Mouse (Mus musculus): ENCODE measurements around the gene Rarb.
"Not testable (repeated sequence)": the region's sequence is repeated elsewhere in the genome, so short reads cannot be mapped to it uniquely, and the experiment has no call there.

Rarb gene

DNA sequence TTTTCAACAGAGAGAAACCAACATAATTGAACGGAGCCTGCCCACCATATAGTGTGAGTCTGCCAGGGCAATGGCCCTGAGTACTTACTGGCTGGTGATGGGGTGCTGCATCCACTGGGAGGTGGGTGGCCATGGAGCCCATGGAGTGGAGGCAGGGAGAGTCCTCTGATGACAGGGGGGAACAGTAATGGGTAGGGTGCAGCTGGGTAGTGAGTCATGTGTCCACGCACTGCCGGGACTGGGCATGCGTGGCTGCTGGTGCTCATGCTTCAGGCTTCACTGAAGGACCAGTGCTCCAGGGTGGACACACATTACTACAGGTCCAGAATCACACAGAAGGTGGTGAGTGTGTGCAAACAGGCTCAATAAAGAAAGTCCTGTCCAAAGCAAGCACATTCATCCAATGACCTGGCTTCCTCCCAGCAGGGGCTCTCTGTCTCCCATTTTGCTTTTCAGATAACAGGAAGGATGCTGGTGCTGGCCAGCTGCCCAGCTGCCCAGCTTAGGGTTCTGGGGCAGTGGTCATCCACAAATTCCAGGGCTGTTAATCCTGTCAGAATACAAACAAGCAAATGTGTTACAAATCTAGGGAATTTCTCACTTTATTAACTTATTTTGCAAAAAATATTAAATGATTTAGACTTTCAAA lies at the start of gene Rarb:
Gene Rarb (minus strand): TSS at position 555 of the 649 bp plus-strand sequence.
- DNase-seq (ENCODE audit: inconsistent age in 2 of 2, low spot score in 1 of 2): no peak

DNA sequence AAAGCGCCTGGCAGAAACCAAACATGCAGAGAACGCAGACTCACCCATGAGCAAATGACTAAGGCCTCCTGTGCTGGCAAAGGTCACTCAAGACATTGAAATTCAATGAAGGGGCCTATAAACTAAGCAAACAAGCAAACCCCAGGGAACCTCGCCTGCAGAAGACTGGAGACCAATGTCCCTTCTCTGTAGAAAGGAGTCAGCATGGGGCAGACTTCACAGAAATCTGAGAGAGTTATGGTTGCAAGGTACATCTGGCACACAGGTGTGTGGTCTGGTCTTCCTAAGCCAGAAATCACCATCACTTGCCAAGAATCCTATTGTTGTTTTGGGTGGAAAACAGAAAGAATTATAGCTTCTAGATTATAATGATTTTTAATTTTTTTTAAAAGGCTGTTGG lies 23.1 kb upstream of the Rarb start:
- no peak for DNase-seq (ENCODE audit: inconsistent age in 2 of 2, low spot score in 1 of 2)

DNA sequence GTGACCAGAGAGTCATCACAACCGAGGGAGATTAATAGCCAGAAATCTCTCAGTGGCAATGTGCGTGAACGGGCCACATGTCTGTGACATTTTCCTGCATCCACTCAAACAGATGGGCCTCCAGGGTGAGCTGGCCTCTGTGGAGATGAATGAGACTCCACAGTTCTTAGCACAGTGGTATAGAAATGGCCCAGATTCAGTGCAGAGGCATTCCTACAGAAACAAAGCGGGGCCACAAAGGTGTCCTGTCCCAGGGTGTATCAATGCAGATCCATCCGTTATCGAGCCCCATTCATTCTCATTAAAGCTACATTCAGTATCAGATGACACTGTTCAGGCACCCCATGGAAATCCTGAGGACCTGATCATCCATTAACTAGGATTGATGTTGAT lies 22.6 kb upstream of the Rarb start:
- DNase-seq (ENCODE audit: inconsistent age in 2 of 2, low spot score in 1 of 2): no peak

DNA sequence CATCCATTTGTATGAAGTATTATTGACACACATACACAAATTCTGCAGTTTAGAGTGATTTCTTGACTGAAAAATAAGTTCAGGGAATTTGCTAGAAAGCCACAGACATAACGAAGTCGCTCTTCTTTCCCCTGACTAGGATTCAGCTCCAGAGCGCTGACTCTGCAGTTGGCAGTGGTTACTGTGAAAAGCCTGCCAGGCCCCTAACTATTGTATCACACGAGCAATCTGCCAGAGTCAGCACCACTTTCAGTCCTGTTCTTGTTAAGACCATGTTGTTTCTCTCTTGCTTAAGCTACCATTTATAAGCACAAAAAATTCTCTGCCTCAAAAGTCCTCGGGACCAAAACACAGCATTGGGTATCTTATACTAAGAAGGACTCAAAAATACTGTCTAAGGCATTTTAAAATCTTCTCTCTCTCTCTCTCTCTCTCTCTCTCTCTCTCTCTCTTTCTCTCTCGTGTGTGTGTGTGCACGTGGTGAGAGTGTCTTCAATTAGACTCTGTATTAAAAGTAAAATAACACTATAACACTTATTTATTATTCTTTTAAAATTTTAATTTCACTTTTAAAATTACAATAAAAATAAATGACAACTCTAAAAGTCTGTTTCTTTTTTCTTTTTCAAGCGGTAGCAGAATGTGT lies 22.1 kb upstream of the Rarb start:
- peak; percentile 12 to 55 for DNase-seq (ENCODE audit: inconsistent age in 2 of 2, low spot score in 1 of 2)

DNA sequence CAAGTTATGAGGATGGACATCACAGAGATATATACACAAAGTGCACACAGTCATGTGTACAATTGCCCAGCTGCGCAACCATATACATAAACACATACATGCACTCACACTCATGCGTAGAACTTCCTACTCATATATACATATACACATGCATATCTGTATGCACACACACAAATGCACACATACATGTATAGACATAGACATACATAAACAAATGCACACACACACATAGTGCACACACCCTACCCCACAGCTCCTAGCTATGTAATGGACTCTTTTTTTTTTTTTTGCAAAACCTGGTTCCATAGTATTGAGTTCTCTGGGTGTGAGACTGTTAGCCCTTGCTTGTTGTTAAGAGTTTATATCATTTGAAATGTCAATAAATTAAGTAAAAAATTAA lies 21.2 kb upstream of the Rarb start:
- DNase-seq (ENCODE audit: inconsistent age in 2 of 2, low spot score in 1 of 2): no peak

DNA sequence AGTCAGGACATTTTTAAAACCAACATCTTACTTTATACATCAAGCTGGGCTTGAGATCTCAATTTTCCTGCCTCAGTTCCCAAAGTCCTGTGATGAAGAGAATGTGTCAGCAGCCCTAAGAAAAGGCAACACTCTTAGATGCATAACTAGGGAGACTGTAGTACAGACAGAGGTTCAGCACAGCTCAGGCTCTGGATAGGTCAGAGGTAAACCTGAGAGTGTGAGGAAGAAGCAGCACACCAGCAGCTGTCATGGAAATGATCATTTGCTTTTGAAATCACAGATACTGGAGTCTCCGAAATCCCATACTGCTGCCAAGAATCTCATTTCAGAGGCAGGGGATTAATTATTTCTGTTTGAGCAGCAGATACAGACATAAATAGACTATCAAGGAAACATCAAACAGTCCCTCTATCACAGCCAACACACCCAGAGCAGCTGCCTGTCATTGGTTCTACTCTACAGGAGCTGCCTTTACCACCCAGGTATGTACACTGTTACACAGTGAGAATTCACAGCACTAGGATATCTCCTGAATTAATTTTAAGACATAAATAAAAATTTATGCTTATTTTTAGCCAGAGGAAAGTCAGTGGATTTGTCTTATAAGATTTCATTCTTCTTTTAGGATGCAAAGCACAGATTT lies 3.7 kb downstream of the Rarb start:
- no peak for DNase-seq (ENCODE audit: inconsistent age in 2 of 2, low spot score in 1 of 2)

DNA sequence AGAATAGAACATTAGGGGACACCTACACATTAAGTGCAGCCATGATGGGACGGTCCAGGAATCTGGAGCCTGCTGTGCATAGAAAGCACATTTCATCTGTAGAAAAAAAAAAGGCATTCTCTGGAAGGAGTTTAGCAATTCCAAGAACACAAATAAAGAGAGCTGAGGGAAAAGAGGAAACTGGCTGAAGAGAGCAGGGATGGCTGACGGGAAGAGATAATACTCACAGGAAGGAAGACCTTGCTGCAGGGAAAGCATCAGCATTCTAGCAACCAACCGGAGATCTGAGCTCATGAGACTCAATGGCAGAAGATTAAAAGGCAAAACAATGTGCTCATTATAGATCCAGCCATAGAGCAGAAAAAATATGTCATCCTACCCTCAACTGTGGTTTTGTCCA lies 12.8 kb downstream of the Rarb start:
- no peak for DNase-seq (ENCODE audit: inconsistent age in 2 of 2, low spot score in 1 of 2)

DNA sequence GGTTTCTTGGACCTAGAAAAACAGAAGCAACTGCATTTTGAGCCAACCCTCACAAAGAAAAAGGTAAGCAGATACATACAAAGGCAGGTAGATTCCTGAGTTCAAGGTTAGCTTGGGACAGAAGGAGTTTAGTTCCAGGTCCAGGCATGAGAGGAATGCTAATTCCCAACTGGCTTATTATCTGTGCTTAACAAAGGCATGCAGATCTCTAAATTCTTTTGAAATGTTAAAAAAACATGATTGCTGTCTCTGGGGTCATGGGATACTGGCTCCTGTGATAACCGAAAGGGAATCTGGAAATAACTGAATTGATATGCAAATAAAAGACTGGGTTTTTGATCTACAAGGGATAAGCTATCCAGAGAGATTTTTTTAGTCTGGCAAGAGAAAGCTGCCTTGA lies 28.8 kb downstream of the Rarb start:
- no peak for DNase-seq (ENCODE audit: inconsistent age in 2 of 2, low spot score in 1 of 2)

DNA sequence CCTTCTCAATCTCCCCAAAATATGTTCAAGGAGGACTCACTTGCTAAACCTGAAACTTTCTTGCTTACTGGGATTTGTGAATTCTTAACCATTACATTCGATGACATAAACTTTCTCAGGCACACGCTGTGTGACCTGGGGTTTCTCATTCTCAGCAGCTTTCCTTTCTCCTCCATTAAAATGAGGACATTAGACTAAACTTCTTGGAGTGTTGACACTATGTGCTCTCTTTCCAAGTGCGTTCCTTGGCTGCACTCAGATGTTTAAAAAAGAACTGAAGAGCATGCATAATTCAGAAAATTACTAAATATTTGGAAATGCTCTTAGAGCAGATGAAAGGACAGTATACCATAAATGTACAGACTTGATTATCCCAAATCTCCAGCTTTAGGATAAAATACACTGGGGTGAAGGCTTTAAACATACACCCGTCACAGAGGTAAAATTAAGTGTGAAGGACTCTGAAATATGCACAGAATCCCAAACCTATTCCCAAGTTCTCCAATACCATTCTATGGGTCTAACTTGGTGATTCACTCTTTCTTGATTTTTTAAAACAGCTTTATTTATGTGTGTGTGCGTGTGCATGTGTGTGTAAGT lies 36.9 kb downstream of the Rarb start:
- no peak for DNase-seq (ENCODE audit: inconsistent age in 2 of 2, low spot score in 1 of 2)

DNA sequence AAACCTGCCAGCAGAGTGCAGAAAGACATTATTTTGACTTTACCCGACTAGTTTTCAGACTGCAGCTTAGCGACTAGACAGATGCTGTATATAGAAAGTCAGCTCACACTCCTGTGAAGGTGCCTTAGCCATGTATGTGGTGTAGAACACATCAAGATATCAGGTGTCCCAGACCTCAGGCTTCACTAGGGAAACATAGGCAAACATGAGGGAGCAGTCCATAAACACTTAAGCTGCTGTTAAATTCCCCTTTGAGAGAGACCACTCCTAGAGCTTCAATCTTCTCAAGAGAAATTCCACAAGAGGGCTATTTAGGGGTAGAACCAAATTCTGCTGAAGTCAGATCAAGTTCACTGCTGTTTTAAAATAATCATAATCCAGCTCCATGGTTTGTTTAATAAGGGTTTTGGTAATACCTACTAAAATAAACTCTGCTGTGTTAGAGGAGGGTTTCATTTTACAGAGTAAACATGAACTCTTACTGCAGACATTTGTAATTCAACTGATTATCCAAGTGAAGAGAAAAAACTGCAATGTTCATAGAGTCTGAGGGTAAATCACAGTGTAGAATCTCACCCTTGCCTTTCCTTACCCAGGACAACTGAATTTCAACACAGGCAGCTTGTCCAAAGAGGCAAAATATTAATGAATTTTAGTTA lies 42.1 kb downstream of the Rarb start:
- DNase-seq (ENCODE audit: inconsistent age in 2 of 2, low spot score in 1 of 2): no peak

DNA sequence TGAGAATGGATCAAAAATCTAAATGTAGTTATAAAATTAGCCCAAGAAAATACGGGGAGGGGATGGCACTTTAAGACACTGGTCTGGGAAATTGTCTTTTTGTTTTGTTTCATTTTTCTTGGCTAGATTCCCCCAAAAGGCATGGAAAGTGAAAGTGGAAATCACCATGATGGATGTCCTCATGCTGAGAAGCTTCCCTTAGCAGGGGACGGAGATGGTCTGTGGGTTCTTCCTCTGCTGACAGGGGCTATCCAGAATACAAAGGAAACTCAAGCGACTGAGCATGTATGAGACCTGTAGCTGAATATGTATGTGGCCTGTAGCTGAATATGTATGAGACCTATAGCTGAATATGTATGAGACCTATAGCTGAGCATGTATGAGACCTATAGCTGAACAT lies 46.0 kb downstream of the Rarb start:
- DNase-seq (ENCODE audit: inconsistent age in 2 of 2, low spot score in 1 of 2): peak in 1 of 2 experiments; percentile 52

DNA sequence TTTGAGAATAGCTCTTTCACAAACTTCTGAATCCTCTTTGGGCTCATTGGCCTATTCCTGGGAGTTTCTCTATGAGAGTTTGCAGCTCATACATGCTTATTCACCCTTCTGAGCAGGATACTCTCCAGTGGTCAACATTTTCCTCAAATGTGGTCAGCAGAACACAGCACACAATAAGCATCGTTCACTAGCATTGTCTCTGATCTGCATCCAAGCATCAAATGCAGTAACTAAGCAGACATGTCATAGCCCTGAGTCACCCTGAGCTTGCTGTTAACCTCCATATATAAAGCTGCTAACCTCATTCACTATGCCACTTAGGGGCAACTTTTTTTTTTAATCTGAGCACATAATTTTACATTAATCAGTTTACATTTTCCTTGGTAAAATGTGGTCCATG lies 53.1 kb downstream of the Rarb start:
- DNase-seq (ENCODE audit: inconsistent age in 2 of 2, low spot score in 1 of 2): no peak

DNA sequence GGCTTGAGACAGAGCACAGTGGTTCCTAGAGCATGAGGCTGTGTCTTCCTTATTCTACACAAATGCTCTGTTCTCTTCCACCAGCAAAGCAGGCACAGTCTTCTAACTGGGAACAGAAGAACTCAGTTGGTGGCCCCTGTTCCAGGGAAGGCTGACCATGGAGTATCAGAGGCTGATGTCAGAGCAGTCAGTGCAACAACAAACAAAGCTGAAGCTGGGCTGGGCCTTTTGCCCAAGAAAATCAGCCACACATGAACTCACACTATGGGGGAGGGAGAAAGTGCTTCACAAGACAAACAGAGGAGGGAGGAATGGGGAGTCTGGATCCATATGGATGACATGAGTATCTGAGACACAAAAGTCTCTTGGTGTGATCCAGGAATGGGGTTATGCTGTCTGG lies 56.2 kb downstream of the Rarb start:
- DNase-seq (ENCODE audit: inconsistent age in 2 of 2, low spot score in 1 of 2): no peak

DNA sequence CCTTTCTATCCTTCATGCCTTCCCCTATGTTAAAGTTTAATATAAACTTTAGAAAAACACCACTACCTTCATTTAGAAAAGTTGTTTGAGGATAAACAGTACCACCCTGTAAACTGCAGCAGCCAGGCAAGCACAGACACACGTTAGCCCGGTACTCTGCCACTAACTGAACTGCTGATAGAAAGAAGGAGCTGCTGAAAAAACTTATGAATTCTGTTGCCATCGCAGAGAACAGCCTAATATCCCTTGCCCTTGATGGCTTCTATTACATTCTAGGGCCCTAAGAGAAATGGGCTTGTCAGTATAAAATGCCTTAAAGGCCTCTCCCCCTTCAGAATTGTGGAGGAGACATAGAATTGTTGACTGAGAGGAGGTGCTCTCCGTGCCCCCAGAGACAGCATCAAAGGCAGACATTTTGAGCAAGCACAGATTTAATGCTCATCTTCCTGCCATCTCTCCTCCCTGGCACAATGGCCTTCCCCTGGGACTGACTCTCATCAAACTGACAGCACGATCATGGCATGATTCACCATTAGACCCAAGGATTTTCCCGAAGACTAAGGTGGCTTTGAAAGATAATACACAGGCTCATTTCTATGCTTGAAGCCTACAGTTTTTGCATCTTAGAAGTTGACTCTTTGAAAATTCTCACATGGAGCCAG lies 60.1 kb downstream of the Rarb start:
- DNase-seq (ENCODE audit: inconsistent age in 2 of 2, low spot score in 1 of 2): peak in 1 of 2 experiments; percentile 58

DNA sequence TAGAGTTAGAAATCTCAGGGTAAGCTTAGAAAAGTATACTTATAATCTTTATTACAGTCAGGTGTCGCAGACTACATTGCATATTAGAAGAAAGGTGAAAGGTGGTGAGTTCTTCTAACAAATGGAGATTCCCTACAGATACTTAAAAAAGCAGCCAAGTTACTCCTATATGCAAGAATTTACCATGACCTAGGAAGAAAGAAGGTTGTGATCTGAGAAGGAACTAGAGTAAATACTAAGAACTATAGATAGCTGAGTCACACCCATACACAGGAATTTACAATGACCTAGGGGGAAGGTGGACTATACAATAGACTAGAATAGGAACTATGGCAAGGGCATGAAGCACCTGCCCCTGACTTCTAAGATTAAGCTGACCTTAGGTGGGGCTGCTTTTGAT lies 63.4 kb downstream of the Rarb start:
- not testable (repeated sequence) for DNase-seq (ENCODE audit: inconsistent age in 2 of 2, low spot score in 1 of 2)

DNA sequence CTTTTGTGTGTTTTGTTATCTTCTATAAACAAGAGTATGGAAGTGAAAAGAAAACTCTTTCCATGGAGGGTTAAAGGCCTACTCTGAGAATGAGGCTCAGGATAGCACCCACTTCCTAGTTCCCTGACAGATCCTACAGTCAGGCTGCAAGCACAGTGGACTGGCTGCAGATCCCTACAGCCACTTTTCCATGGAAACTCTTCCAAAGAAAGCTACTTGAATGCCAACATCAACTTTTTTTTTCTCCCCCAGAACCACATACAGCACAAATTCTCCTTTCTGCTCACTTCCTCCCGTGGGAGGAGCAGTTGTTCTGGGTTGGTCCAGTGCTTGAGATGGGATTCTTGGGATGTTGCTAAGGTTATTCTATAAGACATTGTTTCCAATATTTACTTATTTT lies 66.3 kb downstream of the Rarb start:
- no peak for DNase-seq (ENCODE audit: inconsistent age in 2 of 2, low spot score in 1 of 2)

DNA sequence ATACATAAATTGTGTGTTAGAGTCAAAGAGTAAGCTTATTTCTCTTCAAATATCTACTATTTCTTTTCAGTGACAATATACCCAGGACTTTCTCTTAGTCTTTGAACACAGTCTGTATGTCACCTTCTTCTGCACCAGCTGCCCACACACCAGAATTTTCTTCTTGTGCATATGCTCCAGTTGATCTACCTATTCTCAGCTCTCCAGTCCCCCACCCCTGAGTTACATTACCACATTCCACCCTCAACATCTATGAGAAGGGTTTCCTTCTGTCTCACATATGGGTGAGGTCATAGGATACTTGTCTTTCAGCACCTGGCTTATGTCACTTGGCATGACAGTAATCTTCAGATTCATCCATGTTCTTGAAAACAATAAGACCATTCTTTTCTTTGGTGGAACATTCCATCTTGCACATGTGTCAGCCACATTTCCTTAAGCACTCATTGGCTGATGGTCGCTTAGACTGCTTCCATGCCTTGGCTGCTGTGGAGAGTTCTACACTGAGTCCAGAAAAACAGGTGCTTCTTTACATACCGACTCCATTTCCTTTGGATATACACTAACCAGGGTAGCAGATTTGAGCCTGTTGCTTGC lies 71.9 kb downstream of the Rarb start:
- no peak for DNase-seq (ENCODE audit: inconsistent age in 2 of 2, low spot score in 1 of 2)

DNA sequence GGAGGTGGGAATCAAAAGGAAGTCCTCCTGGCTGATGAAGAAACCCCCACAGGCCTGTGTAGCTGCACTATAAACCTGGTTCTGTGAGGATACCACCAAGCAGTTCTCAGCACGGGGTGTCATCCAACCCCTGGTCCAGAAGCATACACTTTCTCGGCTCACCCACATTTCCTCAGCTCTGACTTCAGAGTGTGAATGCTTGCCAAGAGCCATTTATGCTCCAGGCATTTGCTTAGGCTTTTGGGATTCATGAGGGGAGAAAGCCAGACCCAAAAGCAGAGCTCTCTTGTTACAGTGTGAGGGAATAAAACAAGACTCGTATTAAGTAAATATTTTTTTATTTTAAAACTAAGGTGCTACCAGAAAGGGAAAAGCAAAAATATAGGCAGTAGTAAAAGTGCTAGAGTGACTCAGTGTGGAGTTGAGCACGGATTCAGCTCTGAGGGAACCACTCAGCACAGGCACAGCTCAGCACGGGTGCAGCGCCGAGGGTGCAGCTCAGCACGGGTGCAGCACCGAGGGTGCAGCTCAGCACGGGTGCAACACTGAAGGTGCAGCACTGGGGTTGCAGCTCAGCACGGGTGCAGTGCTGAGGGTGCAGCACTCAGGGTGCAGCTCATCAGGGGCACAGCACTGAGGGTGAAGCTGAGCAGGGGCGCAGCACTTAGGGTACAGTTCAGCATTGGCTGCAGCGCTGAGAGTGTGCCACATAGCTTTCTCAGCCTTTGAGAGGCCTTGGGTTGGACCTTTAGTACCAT lies 77.8 kb downstream of the Rarb start:
- no peak for DNase-seq (ENCODE audit: inconsistent age in 2 of 2, low spot score in 1 of 2)

DNA sequence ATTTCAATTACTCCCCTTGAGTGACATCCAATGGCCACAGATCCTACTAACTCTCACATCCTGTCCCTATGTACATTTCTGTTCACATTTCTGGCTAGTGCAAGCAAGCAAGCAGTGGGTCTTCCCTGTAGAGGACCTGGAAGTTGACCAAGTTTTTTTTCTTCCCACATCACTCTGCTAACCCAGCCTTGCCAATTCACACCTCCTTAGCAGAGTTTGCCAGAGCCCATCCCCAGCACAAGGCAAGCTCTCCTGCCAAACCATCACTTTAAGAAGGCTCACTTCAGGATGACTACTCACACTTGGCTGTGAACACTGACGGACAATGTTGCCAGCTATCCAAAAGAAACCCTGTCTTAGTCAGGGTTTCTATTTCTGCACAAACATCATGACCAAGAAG lies 80.4 kb downstream of the Rarb start:
- DNase-seq (ENCODE audit: inconsistent age in 2 of 2, low spot score in 1 of 2): no peak

DNA sequence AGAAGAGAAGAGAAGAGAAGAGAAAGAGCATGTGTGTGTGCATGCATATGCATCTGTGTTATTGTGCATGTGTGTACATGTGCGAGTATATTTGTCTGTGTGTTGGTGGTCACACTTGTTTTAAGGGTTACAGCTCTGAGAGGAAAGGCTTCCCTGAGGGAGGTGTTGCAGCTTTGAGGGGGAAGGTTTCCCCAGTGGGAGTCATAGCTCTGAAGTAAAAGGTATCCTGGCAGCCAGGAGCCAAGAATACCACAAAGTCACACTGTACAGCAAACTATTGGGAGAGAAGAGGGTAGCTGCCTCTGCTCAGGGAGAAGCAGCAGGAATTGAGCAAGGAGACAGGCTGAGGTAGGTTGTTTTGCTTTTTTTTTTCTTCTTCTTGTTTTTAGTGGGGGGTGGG lies 81.2 kb downstream of the Rarb start:
- no peak for DNase-seq (ENCODE audit: inconsistent age in 2 of 2, low spot score in 1 of 2)
